Mouse (Mus musculus): ENCODE data around the gene Marveld2.

Marveld2 gene

GRCm38 (mm10) chr13:100616181-100617087 lies at the start of gene Marveld2:
Gene Marveld2, minus strand, starts transcription at chr13:100616971.
- DNase-seq (ENCODE audit: low spot score in 2 of 2): peak in 1 of 2 experiments; percentile 29

GRCm38 (mm10) chr13:100659864-100660456 lies 43.2 kb upstream of the Marveld2 start:
- peak in 1 of 2 experiments; percentile 41 for DNase-seq (ENCODE audit: low spot score in 2 of 2)

GRCm38 (mm10) chr13:100658091-100658490 lies 41.3 kb upstream of the Marveld2 start:
- no peak for DNase-seq (ENCODE audit: low spot score in 2 of 2)

GRCm38 (mm10) chr13:100651439-100652186 lies 34.8 kb upstream of the Marveld2 start, which contains the start of gene Taf9:
Gene Taf9, plus strand, starts transcription at chr13:100651579.
- no peak for DNase-seq (ENCODE audit: low spot score in 2 of 2)

GRCm38 (mm10) chr13:100650550-100651438 lies 34.0 kb upstream of the Marveld2 start, which contains the start of the genes Ak6 and Rad17:
Gene Ak6, plus strand, starts transcription at chr13:100650979.
Gene Rad17, minus strand, starts transcription at chr13:100651051.
- peak; percentile 92 to 95 for DNase-seq (ENCODE audit: low spot score in 2 of 2)

- no peak for DNase-seq (ENCODE audit: low spot score in 2 of 2)
These were observed 31.5 kb upstream of the Marveld2 start for GRCm38 (mm10) chr13:100648223-100648622.

GRCm38 (mm10) chr13:100642471-100643209 lies 25.9 kb upstream of the Marveld2 start:
- no peak for DNase-seq (ENCODE audit: low spot score in 2 of 2)

GRCm38 (mm10) chr13:100634106-100634691 lies 17.4 kb upstream of the Marveld2 start:
- DNase-seq (ENCODE audit: low spot score in 2 of 2): no peak

- DNase-seq (ENCODE audit: low spot score in 2 of 2): no peak
These were observed 5.5 kb upstream of the Marveld2 start for GRCm38 (mm10) chr13:100622241-100622640.

GRCm38 (mm10) chr13:100617583-100617982 lies 812 bp upstream of the Marveld2 start:
- DNase-seq (ENCODE audit: low spot score in 2 of 2): no peak

GRCm38 (mm10) chr13:100612903-100613302 lies 3.9 kb downstream of the Marveld2 start:
- DNase-seq (ENCODE audit: low spot score in 2 of 2): no peak

GRCm38 (mm10) chr13:100612251-100612650 lies 4.5 kb downstream of the Marveld2 start:
- no peak for DNase-seq (ENCODE audit: low spot score in 2 of 2)

- no peak for DNase-seq (ENCODE audit: low spot score in 2 of 2)
These were observed 5.5 kb downstream of the Marveld2 start for GRCm38 (mm10) chr13:100611266-100611665.

- DNase-seq (ENCODE audit: low spot score in 2 of 2): no peak
These were observed 9.0 kb downstream of the Marveld2 start for GRCm38 (mm10) chr13:100607756-100608155.

- DNase-seq (ENCODE audit: low spot score in 2 of 2): no peak
These were observed 10.9 kb downstream of the Marveld2 start for GRCm38 (mm10) chr13:100605845-100606244.

- no peak for DNase-seq (ENCODE audit: low spot score in 2 of 2)
These were observed 13.1 kb downstream of the Marveld2 start for GRCm38 (mm10) chr13:100603738-100604095.

GRCm38 (mm10) chr13:100603031-100603737 lies 13.6 kb downstream of the Marveld2 start:
- no peak for DNase-seq (ENCODE audit: low spot score in 2 of 2)

- no peak for DNase-seq (ENCODE audit: low spot score in 2 of 2)
These were observed 14.4 kb downstream of the Marveld2 start for GRCm38 (mm10) chr13:100602239-100602902.

- no peak for DNase-seq (ENCODE audit: low spot score in 2 of 2)
These were observed 15.7 kb downstream of the Marveld2 start for GRCm38 (mm10) chr13:100601034-100601433.
